Mouse (Mus musculus) brain, embryonic 14.5 days (tissue): ENCODE measurements around the gene Gipr.

Experiments used
- CTCF ChIP-seq: fragments of 200-500 bp; IDR thresholded peaks from 2 replicates; pipeline ENCODE4 v1.5.1; 2012; ENCODE audit warnings: inconsistent platforms, mild to moderate bottlenecking, moderate library complexity, borderline replicate concordance; ENCODE audit not compliant: insufficient read depth, insufficient read length; ENCODE audit errors: extremely low read depth
- POLR2A ChIP-seq: fragments of 200-500 bp; IDR thresholded peaks from 2 replicates; pipeline ENCODE4 v1.6.1; 2012; ENCODE audit warnings: mild to moderate bottlenecking, inconsistent platforms, borderline replicate concordance; ENCODE audit not compliant: poor library complexity, insufficient read depth, insufficient read length, severe bottlenecking; ENCODE audit errors: extremely low read depth

- TF ChIP-seq CTCF, result no peak
- TF ChIP-seq POLR2A, result peak; percentile 20; the same call in 1 of the 2 replicates
Observed at GRCm38 (mm10) chr7:19175708-19176515, 10.0 kb upstream of the Gipr start, which contains the start of gene Eml2.
